Mouse (Mus musculus) hindbrain, embryonic 16.5 days (tissue): ENCODE measurements around the gene Prm1. TPM values are rescaled to one million over a fixed set of nuclear protein-coding genes. Genes with fewer than 3 reads are reported as not detected.
"Not testable (repeated sequence)": the region's sequence is repeated elsewhere in the genome, so short reads cannot be mapped to it uniquely, and the experiment has no call there.

Experiments
- ATAC-seq: fragments of 200-750 bp; cut with Nextera tagmentation; 2 replicates; pipeline ENCODE4 v1.8.0; 2017; ENCODE audit warnings: moderate TSS enrichment, moderate library complexity
- H3K27ac ChIP-seq: fragments of 300-500 bp; sonication (generic); 2 replicates; pipeline ENCODE4 v1.5.1; 2014; ENCODE audit warnings: low read depth, mild to moderate bottlenecking, control low read depth, low read length, moderate library complexity
- H3K27me3 ChIP-seq: fragments of 300-500 bp; sonication (generic); replicated peaks from 2 replicates; pipeline ENCODE4 v1.6.1; 2014; ENCODE audit warnings: low read length; ENCODE audit not compliant: control insufficient read depth, insufficient read depth
- H3K36me3 ChIP-seq: fragments of 300-500 bp; sonication (generic); 2 replicates; pipeline ENCODE4 v1.6.1; 2014; ENCODE audit warnings: mild to moderate bottlenecking, low read length, moderate library complexity, mixed read lengths; ENCODE audit not compliant: control insufficient read depth, insufficient read depth
- H3K4me1 ChIP-seq: fragments of 300-500 bp; sonication (generic); 2 replicates; pipeline ENCODE4 v1.6.1; 2014; ENCODE audit warnings: low read depth, low read length; ENCODE audit not compliant: control insufficient read depth, insufficient read depth
- H3K4me2 ChIP-seq: fragments of 300-500 bp; sonication (generic); 2 replicates; pipeline ENCODE4 v1.6.1; 2014; ENCODE audit warnings: mild to moderate bottlenecking, low read length, control low read depth, moderate library complexity
- H3K4me3 ChIP-seq: fragments of 300-500 bp; sonication (generic); 2 replicates; pipeline ENCODE4 v1.5.1; 2014; ENCODE audit warnings: mild to moderate bottlenecking, low read length, control low read depth, moderate library complexity
- H3K9ac ChIP-seq: fragments of 300-500 bp; sonication (generic); 2 replicates; pipeline ENCODE4 v1.6.1; 2014; ENCODE audit warnings: low read depth, mild to moderate bottlenecking, control low read depth, low read length, moderate library complexity
- H3K9me3 ChIP-seq: fragments of 300-500 bp; sonication (generic); 2 replicates; pipeline ENCODE4 v1.6.1; 2014; ENCODE audit warnings: mild to moderate bottlenecking, low read length, moderate library complexity; ENCODE audit not compliant: control insufficient read depth
- WGBS: fragments of 180-500 bp; shearing (Covaris S2); extraction: QIAGEN DNeasy Blood & Tissue Kit; methylation state at CpG from one replicate; pipeline ENCODE4 v1.1.7; 2014; 5-methylcytosine and 5-hydroxymethylcytosine counted together
- polyA plus RNA-seq: library from polyadenylated mRNA; unstranded; fragments of >200 nt; fragmentation: Nextera tagmentation; extraction: Ambion mirVana; gene quantifications from 2 replicates; pipeline ENCODE4 v1.2.1, GENCODE M21; 2015

Prm1 gene
- polyA plus RNA-seq, 1 experiment from 2014 or later: not detected

DNA sequence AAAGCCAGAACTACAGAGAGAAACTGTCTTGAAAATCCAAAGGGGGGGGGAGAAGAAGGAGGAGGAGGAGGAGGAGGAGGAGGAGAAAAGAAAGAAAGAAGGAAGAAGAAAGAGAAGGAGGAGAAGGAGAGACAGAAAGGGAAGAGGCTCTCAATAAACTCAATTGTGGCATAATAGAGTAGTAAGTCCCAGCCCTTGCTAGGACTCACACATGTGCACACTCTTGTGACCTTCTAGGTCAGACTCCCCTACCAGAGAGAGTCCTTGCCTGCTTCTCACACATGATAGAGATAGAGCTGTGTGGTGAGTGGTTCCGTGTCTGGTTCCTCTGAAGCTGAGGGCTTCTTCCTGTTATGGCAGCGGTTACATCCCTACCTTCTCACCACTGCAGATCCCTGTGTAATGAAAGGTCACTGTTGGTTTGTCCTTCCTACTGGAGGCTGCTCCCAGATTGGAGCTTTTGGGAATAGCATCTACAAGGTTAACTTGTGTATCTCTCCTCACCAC, 7.3 kb upstream of the Prm1 start, which contains the start of gene Gm11172:
Gene Gm11172, plus strand, starts transcription at position 51 of the 507 bp plus-strand sequence.
- H3K27ac ChIP-seq: no peak within 1 kb of the TSS
- H3K4me3 ChIP-seq: no peak within 1 kb of the TSS
- ATAC-seq: no peak
- H3K4me1 ChIP-seq: no peaks in the 10 kb centered on the region
- H3K4me2 ChIP-seq: no peak within 1 kb of the TSS
- no peaks in the 10 kb centered on the region for H3K9me3 ChIP-seq
- WGBS: 91% methylated on average over 2 of the region's 2 CpGs
- no peaks in the 10 kb centered on the region for H3K36me3 ChIP-seq
- no peak within 1 kb of the TSS for H3K9ac ChIP-seq
- no peaks in the 10 kb centered on the region for H3K27me3 ChIP-seq

DNA sequence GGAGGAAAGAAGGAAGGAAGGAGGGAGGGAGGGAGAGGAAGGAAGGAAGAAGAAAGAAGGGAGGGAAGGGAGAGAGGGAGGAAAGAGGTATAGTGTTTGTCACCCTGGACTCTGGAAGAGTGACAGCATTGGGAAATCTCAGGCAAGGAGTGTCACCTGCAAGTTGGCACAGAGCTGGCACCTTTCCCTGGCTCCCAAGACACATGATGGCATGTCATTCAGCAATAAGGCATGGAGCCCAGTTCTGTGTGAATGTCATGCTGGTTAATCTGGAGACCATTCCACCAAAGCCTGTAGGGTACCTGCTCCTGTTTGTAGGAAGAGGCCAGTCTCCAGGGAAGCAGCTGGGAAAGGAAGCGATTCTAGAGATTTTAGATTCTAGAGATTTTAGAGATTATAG, 4.7 kb upstream of the Prm1 start:
- H3K9me3 ChIP-seq: no peaks in the 10 kb centered on the region
- H3K27me3 ChIP-seq: no peaks in the 10 kb centered on the region
- no peaks in the 10 kb centered on the region for H3K36me3 ChIP-seq
- 89% methylated on average over 1 of the region's 1 CpGs for WGBS
- no peak overlapping the region for H3K27ac ChIP-seq
- H3K4me3 ChIP-seq: no peak overlapping the region
- ATAC-seq: no peak
- no peak overlapping the region for H3K9ac ChIP-seq
- no peak overlapping the region for H3K4me2 ChIP-seq
- no peaks in the 10 kb centered on the region for H3K4me1 ChIP-seq

DNA sequence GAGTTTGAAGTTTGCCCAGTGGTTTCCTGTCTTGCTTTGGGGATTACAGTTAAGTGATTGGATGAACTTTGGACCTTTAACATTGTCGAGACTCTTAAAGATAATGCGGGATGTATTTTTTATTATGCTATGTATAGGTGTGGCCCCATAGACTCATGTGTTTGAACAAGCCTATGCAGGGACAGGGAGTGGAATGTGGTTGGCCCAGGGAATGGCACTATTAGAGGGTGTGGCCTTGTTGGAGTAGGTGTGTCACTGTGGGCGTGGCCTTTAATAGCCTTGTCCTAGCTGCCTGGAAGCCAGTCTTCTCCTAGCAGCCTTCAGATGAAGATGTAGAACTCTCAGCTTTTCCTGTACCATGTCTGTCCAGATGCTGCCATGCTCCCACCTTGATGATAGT, 3.2 kb downstream of the Prm1 start:
- not testable (repeated sequence) for H3K27me3 ChIP-seq, H3K9me3 ChIP-seq, H3K4me2 ChIP-seq, H3K27ac ChIP-seq, H3K36me3 ChIP-seq, ATAC-seq, H3K4me3 ChIP-seq, H3K4me1 ChIP-seq, H3K9ac ChIP-seq
- 89% methylated on average over 3 of the region's 3 CpGs for WGBS

DNA sequence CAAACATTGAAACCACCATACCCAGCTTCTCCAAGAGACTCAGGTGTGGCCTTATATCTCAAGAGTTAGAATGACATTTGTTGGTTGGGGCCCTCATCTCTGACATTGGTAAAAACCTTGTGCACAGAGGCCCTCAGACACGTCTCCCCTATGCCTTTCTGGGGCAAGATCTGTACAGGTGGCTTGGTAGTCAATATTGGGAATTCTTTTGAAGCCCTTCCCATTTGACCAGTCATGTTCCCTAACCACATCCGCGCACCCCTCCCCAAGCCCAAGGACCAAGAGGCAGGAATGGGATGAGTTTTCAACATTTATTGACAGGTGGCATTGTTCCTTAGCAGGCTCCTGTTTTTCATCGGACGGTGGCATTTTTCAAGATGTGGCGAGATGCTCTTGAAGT, 9.6 kb downstream of the Prm1 start, which contains the start of gene Prm2:
Gene Prm2, minus strand, starts transcription at position 101 of the 400 bp plus-strand sequence.
- Histone ChIP-seq H3K4me2 (no peak within 1 kb of the TSS), H3K9ac (no peak within 1 kb of the TSS), H3K4me1 (no peaks in the 10 kb centered on the region), H3K36me3 (no peaks in the 10 kb centered on the region), H3K27me3 (no peaks in the 10 kb centered on the region), H3K9me3 (no peaks in the 10 kb centered on the region), H3K4me3 (no peak within 1 kb of the TSS), H3K27ac (no peak within 1 kb of the TSS)
- no peak for ATAC-seq
- WGBS: 81% methylated on average over 6 of the region's 6 CpGs

DNA sequence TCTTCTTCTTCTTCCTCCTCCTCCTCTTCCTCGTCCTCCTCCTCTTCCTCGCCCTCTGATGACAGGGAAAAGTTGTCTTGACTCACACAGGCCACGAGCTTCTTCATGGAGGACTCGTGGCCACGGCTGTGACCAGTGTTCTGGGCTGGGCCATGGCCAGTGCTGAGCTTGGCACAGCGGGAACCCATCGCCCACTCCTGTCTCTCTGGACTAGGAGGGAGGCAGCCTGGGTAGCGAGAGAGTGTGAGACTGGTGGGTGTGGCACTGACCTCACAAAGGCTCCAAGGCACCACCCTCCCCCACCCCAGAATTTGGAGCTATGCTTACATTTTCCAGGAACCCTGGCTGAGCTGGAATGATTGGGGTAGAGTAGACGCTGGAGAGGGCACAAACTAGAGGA, 14.9 kb downstream of the Prm1 start, which contains the start of gene Prm3:
Gene Prm3, minus strand, starts transcription at position 213 of the 400 bp plus-strand sequence.
- Histone ChIP-seq H3K36me3 (no peaks in the 10 kb centered on the region), H3K9ac (no peak within 1 kb of the TSS), H3K9me3 (no peaks in the 10 kb centered on the region), H3K4me3 (no peak within 1 kb of the TSS), H3K27me3 (no peaks in the 10 kb centered on the region), H3K27ac (no peak within 1 kb of the TSS), H3K4me1 (peaks cover 4% of the 10 kb centered on the region), H3K4me2 (no peak within 1 kb of the TSS)
- no peak for ATAC-seq
- 84% methylated on average over 9 of the region's 9 CpGs for WGBS

DNA sequence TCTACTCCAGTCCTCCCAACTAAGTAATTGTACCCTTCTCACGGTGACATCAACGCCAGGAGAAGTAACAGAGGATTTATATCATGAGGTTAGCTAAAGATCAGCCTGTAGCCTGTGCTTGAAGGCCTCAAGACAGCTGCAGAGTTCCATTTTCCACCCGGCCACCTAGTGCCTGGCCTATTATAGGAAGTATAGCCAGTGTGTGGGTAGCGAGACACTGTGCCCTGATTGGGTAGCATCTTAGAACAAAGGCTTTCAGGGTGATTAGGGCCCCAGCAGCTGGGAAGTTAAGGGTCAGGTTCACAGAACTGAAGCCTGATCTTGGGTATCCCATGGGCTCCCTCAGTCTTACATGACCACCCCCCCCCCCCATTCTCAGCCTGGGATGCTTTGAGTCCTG, 16.8 kb downstream of the Prm1 start:
- no peaks in the 10 kb centered on the region for H3K27me3 ChIP-seq
- H3K27ac ChIP-seq: no peak overlapping the region
- H3K36me3 ChIP-seq: no peaks in the 10 kb centered on the region
- H3K4me1 ChIP-seq: peaks cover 6% of the 10 kb centered on the region
- WGBS: 61% methylated on average over 4 of the region's 4 CpGs
- no peak overlapping the region for H3K9ac ChIP-seq
- H3K4me3 ChIP-seq: no peak overlapping the region
- no peaks in the 10 kb centered on the region for H3K9me3 ChIP-seq
- no peak overlapping the region for H3K4me2 ChIP-seq
- ATAC-seq: no peak

DNA sequence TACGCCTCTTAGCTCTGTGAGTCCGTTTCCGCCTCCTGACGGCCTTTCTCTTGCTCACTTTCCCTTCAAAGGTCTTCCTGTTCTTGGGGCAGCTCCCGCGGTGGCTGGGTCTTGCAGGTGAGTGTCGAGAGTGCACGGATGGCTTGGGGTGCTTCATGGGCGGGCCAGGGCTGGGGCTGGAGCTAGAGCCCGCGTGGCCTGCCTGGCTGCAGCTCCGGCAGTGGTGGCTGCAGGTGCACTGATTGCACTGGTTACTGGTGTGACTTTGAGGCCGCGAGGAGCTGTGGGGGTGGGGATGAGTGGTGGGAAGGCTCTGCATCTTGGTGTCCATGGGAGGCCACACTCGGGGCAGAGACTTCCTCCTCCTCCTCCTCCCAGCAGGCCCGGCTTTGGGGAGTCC, 17.4 kb downstream of the Prm1 start, which contains the start of gene Tnp2:
Gene Tnp2, minus strand, starts transcription at position 390 of the 400 bp plus-strand sequence.
- H3K4me2 ChIP-seq: no peak within 1 kb of the TSS
- no peaks in the 10 kb centered on the region for H3K9me3 ChIP-seq
- H3K36me3 ChIP-seq: no peaks in the 10 kb centered on the region
- WGBS: 55% methylated on average over 16 of the region's 16 CpGs
- no peak for ATAC-seq
- no peak within 1 kb of the TSS for H3K9ac ChIP-seq
- H3K4me3 ChIP-seq: no peak within 1 kb of the TSS
- H3K4me1 ChIP-seq: peaks cover 8% of the 10 kb centered on the region
- no peak within 1 kb of the TSS for H3K27ac ChIP-seq
- no peaks in the 10 kb centered on the region for H3K27me3 ChIP-seq

DNA sequence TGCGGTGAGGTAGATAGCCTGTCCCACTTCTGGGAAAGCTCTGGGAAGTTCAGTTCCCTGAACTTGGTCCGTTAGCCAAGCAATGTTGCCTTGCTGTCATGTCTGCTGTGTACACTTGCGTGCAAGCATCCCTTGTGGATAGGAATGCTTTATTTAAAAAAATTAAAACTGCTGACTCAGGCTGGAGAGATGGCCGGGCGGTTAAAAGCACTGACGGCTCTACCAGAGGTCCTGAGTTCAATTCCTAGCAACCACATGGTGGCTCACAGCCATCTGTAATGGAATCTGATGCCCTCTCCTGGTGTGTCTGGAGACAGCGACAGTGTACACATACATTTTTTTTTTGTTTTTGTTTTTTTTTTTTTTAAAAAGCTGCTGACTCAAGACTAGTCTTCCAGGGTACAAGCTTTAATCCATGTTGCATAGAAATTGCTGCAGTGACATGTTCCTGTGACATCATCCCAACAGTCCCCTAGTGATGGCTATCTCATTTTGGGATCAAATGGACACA, 18.0 kb downstream of the Prm1 start:
- H3K4me1 ChIP-seq: peaks cover 8% of the 10 kb centered on the region
- no peak overlapping the region for H3K4me2 ChIP-seq
- no peaks in the 10 kb centered on the region for H3K36me3 ChIP-seq
- H3K4me3 ChIP-seq: no peak overlapping the region
- 80% methylated on average over 7 of the region's 7 CpGs for WGBS
- H3K27me3 ChIP-seq: no peaks in the 10 kb centered on the region
- no peak overlapping the region for H3K27ac ChIP-seq
- ATAC-seq: no peak
- no peak overlapping the region for H3K9ac ChIP-seq
- H3K9me3 ChIP-seq: no peaks in the 10 kb centered on the region

DNA sequence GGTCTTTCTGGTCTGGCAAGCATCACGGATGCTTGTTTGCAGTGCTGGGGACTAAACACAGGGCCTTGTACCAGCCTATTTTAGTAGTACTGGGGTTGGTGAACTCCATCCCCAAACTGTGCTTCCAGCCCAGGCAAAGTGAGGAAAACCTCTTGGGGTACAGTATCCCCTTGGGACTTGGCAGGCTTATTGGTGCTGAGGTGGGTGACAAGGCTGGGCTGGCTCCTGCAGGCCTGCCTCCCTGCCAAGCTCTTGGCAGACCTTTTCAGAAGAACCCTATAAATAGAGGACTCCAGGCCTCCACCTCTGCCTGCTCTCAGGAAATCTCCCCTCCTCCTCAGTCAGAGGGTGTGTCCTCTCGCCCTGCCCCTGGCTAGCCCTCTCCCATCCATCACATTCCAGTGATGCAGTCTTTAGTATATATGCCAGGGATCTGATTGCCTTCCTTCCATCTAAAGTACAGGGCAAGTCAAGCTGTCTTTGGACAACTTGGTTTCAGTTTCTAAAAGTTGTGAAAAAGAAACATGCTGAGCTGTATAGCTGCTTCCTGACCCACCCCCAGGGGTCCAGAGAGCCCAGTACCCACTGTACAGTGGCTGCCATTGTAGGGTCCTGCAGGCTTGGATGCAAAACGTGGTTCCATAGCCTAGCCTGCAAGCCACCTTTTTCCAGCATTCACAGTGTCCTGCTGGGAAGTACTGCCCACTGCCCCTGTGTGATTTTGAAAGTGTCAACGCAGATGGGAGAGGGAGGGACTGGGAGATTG, 18.7 kb downstream of the Prm1 start:
- H3K9me3 ChIP-seq: no peaks in the 10 kb centered on the region
- no peak overlapping the region; the same call in 1 of the 2 replicates for H3K4me2 ChIP-seq
- peaks cover 12% of the 10 kb centered on the region for H3K4me1 ChIP-seq
- WGBS: 55% methylated on average over 4 of the region's 4 CpGs
- ATAC-seq: no peak
- no peak overlapping the region for H3K4me3 ChIP-seq
- H3K27ac ChIP-seq: 0 out of 2 replicates have a peak overlapping the region, but pooled peaks have one; percentile 96
- H3K9ac ChIP-seq: no peak overlapping the region
- no peaks in the 10 kb centered on the region for H3K36me3 ChIP-seq
- no peaks in the 10 kb centered on the region for H3K27me3 ChIP-seq
